Mouse (Mus musculus): ENCODE data around the gene Vmn2r57. TPM values are rescaled to one million over a fixed set of nuclear protein-coding genes. Genes with fewer than 3 reads are reported as not detected.
A peak's percentile ranks its signal among the peaks of the same experiment; 100 is the strongest.
"Not testable (repeated sequence)": the region's sequence is repeated elsewhere in the genome, so short reads cannot be mapped to it uniquely, and the experiment has no call there.

Vmn2r57 gene
- polyA plus RNA-seq (2015; fragmentation: Nextera tagmentation; extraction: Ambion mirVana) = 0.02 TPM in 1 of 2 replicates, not detected in the other

- not testable (repeated sequence) for H3K4me1 ChIP-seq (replicated peaks); H3K27me3 ChIP-seq; H3K9ac ChIP-seq; H3K27ac ChIP-seq (replicated peaks); H3K4me2 ChIP-seq; H3K4me3 ChIP-seq (replicated peaks); H3K9me3 ChIP-seq (replicated peaks); ATAC-seq (ENCODE audit: insufficient read depth); H3K36me3 ChIP-seq (replicated peaks)
- 49% methylated on average over 1 of the region's 1 CpGs for WGBS (ENCODE audit: insufficient replicate concordance)
These were observed at the start of gene Vmn2r57 for GRCm38 (mm10) chr7:41448596-41448995. Vmn2r57 (minus strand) TSS chr7:41448696.

GRCm38 (mm10) chr7:41497871-41498270, 49.4 kb upstream of the Vmn2r57 start:
- H3K27me3 ChIP-seq = no peaks in the 10 kb centered on the region
- no peak overlapping the region for H3K4me2 ChIP-seq
- 90% methylated on average over 2 of the region's 2 CpGs for WGBS (ENCODE audit: insufficient replicate concordance)

GRCm38 (mm10) chr7:41451864-41452263, 3.4 kb upstream of the Vmn2r57 start:
- Histone ChIP-seq H3K27me3 (no peaks in the 10 kb centered on the region), H3K4me2 (no peak overlapping the region), H3K9me3 (replicated peaks) (no peaks in the 10 kb centered on the region), H3K27ac (replicated peaks) (no peak overlapping the region), H3K9ac (no peak overlapping the region), H3K4me1 (replicated peaks) (no peaks in the 10 kb centered on the region), H3K36me3 (replicated peaks) (no peaks in the 10 kb centered on the region), H3K4me3 (replicated peaks) (no peak overlapping the region)
- no peak for ATAC-seq (ENCODE audit: insufficient read depth)
- WGBS (ENCODE audit: insufficient replicate concordance) = 9% methylated on average over 10 of the region's 10 CpGs

More at GRCm38 (mm10) chr7:41497871-41498270, 49.4 kb upstream of the Vmn2r57 start:
- ATAC-seq (ENCODE audit: insufficient read depth) = no peak
- no peak overlapping the region for H3K27ac ChIP-seq (replicated peaks)
- peaks cover 7% of the 10 kb centered on the region for H3K4me1 ChIP-seq (replicated peaks)
- no peaks in the 10 kb centered on the region for H3K36me3 ChIP-seq (replicated peaks)
- H3K9me3 ChIP-seq (replicated peaks) = no peaks in the 10 kb centered on the region
- no peak overlapping the region for H3K9ac ChIP-seq
- no peak overlapping the region for H3K4me3 ChIP-seq (replicated peaks)

GRCm38 (mm10) chr7:41394130-41394529, 54.4 kb downstream of the Vmn2r57 start:
- H3K4me2 ChIP-seq = peak overlapping the region; percentile 71; the same call in 1 of the 2 replicates
- H3K4me3 ChIP-seq (replicated peaks) = no peak overlapping the region
- H3K27ac ChIP-seq (replicated peaks) = no peak overlapping the region
- no peak overlapping the region for H3K9ac ChIP-seq
- 79% methylated on average over 4 of the region's 4 CpGs for WGBS (ENCODE audit: insufficient replicate concordance)
- no peaks in the 10 kb centered on the region for H3K36me3 ChIP-seq (replicated peaks)
- no peaks in the 10 kb centered on the region; the same call in 1 of the 2 replicates for H3K4me1 ChIP-seq (replicated peaks)
- H3K27me3 ChIP-seq = no peaks in the 10 kb centered on the region
- no peak for ATAC-seq (ENCODE audit: insufficient read depth)
- no peaks in the 10 kb centered on the region for H3K9me3 ChIP-seq (replicated peaks)

- Histone ChIP-seq H3K4me2 (peak within 1 kb of the TSS; percentile 71), H3K9me3 (replicated peaks) (no peaks in the 10 kb centered on the region), H3K9ac (peak within 1 kb of the TSS; percentile 49), H3K36me3 (replicated peaks) (no peaks in the 10 kb centered on the region), H3K27me3 (no peaks in the 10 kb centered on the region), H3K4me3 (replicated peaks) (peak within 1 kb of the TSS; percentile 69), H3K27ac (replicated peaks) (peak within 1 kb of the TSS; percentile 80), H3K4me1 (replicated peaks) (no peaks in the 10 kb centered on the region; the same call in 1 of the 2 replicates)
- whole genome bisulfite sequencing (ENCODE audit: insufficient replicate concordance) = under 1% methylated on average over 25 of the region's 25 CpGs
- ATAC-seq (ENCODE audit: insufficient read depth) = peak; percentile 97
These were observed 55.2 kb downstream of the Vmn2r57 start, which contains the start of gene AI987944 for GRCm38 (mm10) chr7:41393048-41393971. AI987944 (minus strand) TSS chr7:41393379.

Other genes with a start within 250 kb of the Vmn2r57 start
- 5.1 and 5.5 TPM in 2 replicates for gene AI987944, start 55.3 kb downstream of the Vmn2r57 start, polyA plus RNA-seq (2015; fragmentation: Nextera tagmentation; extraction: Ambion mirVana)
- gene Gm20449, start 50.7 kb upstream of the Vmn2r57 start, polyA plus RNA-seq (2015; fragmentation: Nextera tagmentation; extraction: Ambion mirVana) = not detected in 2 replicates
- 2.3 and 2.9 TPM in 2 replicates for gene AW146154, start 51.2 kb upstream of the Vmn2r57 start, polyA plus RNA-seq (2015; fragmentation: Nextera tagmentation; extraction: Ambion mirVana)
- gene Gm6871, start 125.0 kb upstream of the Vmn2r57 start, polyA plus RNA-seq (2015; fragmentation: Nextera tagmentation; extraction: Ambion mirVana) = not detected in 2 replicates
- gene 2610021A01Rik, start 150.5 kb upstream of the Vmn2r57 start, polyA plus RNA-seq (2015; fragmentation: Nextera tagmentation; extraction: Ambion mirVana) = 3.2 and 4.2 TPM in 2 replicates
- 1.6 and 2.0 TPM in 2 replicates for gene Zfp788, start 184.5 kb upstream of the Vmn2r57 start, polyA plus RNA-seq (2015; fragmentation: Nextera tagmentation; extraction: Ambion mirVana)

All from liver, embryonic 15.5 days (tissue).